Mouse (Mus musculus): ENCODE results near the gene Atp1b1. TPM values are rescaled to one million over a fixed set of nuclear protein-coding genes. Genes with fewer than 3 reads are reported as not detected.

The Atp1b1 gene
- polyA plus RNA-seq, 1 experiment from 2014 or later: 203 TPM

DNA sequence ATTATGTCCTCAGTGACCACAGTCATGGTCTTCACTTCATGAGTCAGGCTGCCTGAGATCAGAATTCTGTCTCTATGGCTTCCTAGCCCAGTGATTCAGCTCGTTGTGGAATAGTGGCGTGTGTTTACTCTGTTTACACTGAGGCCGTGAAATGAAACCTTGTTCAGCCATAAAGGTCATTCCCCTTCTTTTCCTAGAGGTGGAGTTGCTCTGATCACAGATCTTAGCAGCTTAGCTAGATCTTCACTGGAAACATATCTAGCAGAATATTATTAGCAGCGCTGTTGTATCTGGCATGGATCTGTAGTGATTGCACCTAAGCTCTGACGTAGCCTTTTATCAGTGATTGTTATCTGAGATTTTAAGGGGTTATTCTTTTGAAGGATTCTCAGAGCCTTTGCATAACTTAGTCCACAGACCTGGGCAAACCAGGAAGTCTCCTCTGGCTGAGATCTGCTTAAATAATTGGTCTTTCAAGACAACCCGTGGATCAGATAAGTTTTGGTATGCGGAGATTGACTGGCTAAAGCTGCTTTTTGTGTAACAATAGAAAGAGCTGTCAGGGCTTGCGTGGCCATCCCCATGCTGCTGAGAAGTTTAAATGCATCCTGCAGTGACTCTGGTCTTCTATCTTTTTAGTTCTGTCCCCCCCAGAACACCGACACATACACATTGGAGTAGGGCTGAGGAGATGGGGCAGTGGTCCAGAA is 23.6 kb upstream of the Atp1b1 start:
- WGBS: 41% methylated on average over 9 of the region's 9 CpGs
- Histone ChIP-seq H3K4me1 (replicated peaks) (0 out of 2 replicates have a peak, but pooled peaks cover 2% of the 10 kb centered on the region), H3K36me3 (no peaks in the 10 kb centered on the region), H3K4me2 (replicated peaks) (0 out of 2 replicates have a peak overlapping the region, but pooled peaks have one; percentile 24), H3K9me3 (no peaks in the 10 kb centered on the region), H3K27me3 (replicated peaks) (no peaks in the 10 kb centered on the region), H3K9ac (no peak overlapping the region), H3K27ac (peak overlapping the region; percentile 73), H3K4me3 (replicated peaks) (no peak overlapping the region)
- peak; percentile 74 for ATAC-seq

DNA sequence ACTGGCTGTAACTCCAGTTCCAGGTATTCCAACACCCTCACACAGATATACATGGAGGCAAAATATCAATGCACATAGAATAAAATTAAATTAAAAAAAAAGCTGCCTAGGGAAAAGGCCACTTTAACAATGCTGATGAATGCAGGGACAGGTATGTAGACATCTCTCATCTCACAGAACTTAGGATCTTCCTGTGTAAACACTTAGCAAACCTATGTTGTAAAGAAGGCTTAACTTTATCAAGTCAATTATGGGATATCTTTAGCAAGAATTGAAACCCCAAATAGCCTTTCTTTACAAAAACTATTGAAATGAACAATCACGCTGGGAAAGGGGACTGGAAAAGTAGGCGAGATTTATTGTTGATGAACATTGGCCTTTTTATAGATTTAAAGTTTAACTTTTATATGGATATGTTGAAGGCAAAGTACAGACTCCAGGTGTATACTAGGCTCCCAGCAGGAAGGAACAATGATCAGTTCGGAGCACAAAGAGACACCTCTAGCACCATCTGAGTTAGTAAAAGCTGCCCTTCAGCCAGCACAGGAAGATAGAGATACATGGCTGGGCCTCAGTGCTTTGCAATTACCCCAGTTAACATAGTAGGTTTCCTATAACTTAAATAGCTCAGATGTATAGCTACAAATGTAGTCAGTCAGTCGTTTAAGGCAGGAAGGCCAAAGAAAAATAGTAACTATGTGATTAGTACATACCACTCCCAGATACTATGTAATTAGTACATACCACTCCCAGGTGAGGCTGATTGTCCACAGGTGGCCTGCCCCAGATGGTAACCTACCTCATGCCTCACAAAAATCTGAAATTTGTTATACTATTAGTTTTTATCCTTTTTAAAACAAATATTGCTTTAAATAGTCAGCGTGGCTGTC is 22.8 kb upstream of the Atp1b1 start:
- Histone ChIP-seq H3K4me3 (replicated peaks) (no peak overlapping the region), H3K4me2 (replicated peaks) (0 out of 2 replicates have a peak overlapping the region, but pooled peaks have one; percentile 24), H3K9me3 (no peaks in the 10 kb centered on the region), H3K27me3 (replicated peaks) (no peaks in the 10 kb centered on the region), H3K27ac (peak overlapping the region; percentile 73), H3K9ac (no peak overlapping the region), H3K4me1 (replicated peaks) (0 out of 2 replicates have a peak, but pooled peaks cover 2% of the 10 kb centered on the region), H3K36me3 (no peaks in the 10 kb centered on the region)
- ATAC-seq: peak; percentile 93
- WGBS: 70% methylated on average over 5 of the region's 5 CpGs

DNA sequence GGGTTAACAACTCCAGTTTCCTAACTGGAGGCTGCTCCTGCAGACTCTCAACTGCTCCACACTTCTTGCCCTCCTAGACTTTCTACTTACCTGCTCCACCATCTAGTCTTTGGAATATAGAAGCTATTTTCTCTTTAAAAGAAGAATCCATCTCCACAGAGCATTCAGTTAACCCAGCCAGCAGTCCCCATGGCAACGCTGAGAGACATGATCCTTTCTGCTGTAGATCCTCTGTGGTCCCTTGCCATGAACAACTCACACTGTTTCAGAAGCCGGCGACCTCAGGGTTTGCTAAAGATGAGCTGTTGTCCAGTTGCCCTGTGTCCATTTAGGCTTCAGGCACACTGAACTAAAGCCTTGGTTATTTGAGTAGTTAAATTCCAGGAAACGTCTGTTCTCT is 17.7 kb upstream of the Atp1b1 start:
- ATAC-seq: no peak
- Histone ChIP-seq H3K4me3 (replicated peaks) (no peak overlapping the region), H3K9me3 (no peaks in the 10 kb centered on the region), H3K27me3 (replicated peaks) (no peaks in the 10 kb centered on the region), H3K4me2 (replicated peaks) (no peak overlapping the region), H3K36me3 (no peaks in the 10 kb centered on the region), H3K27ac (no peak overlapping the region), H3K4me1 (replicated peaks) (0 out of 2 replicates have a peak, but pooled peaks cover 5% of the 10 kb centered on the region), H3K9ac (no peak overlapping the region)
- 83% methylated on average over 4 of the region's 4 CpGs for WGBS

DNA sequence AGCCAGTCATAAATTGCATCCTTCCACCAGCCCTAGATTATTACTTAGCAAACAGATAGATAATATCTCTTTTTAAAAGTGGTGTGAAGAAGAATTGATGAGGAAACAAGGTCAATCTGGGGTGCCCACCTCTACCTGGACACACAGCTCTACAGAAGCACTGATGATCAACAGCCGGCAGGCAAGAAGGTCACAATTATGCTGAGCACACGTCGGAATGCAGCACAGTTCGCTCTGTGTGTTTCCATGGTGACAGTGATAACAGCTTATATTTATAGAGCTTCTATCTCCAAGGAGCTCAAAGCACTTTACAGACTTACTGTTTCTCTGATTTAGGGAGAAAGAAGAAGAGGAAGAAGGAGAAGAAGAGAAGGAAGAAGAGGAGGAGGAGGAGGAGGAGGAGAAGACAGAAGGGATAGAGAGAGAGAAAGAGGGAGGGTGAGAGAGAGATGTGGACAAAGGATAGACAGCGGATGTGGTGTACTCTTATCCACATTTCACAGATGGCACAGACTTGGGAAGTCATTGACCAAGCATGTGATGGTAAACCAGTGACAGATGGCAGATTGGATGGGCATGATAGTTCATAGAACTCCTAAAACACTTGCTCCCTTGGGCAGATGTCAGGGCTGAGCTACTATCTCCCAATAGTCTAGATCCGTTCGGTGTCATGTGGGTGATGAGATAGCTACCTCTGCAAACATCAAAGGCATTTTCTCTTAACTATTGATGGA is 16.8 kb upstream of the Atp1b1 start:
- ATAC-seq: peak; percentile 66
- Histone ChIP-seq H3K4me2 (replicated peaks) (no peak overlapping the region), H3K36me3 (no peaks in the 10 kb centered on the region), H3K4me3 (replicated peaks) (no peak overlapping the region), H3K9me3 (no peaks in the 10 kb centered on the region), H3K27me3 (replicated peaks) (no peaks in the 10 kb centered on the region), H3K4me1 (replicated peaks) (0 out of 2 replicates have a peak, but pooled peaks cover 5% of the 10 kb centered on the region), H3K27ac (no peak overlapping the region), H3K9ac (no peak overlapping the region)
- 38% methylated on average over 7 of the region's 7 CpGs for WGBS

DNA sequence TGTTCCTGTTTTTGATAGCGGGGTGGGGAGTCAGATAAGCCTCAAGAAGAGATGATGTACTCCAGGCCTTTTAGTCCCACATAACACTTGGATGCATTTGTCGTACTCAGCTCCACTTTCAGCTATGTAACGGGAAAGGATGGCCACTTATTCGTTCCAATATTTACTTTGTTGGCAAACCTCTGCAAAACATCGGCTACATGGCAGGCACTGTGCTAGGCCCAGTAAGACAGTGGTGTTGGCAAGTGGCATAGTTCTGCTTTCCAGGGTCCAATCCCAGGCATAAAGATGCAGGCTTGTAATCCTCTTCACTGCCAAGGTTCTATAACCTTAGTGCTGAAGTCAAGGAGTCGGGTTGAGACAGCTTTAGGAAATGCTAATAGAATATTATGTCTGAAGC is 16.2 kb upstream of the Atp1b1 start:
- H3K4me1 ChIP-seq (replicated peaks): 0 out of 2 replicates have a peak, but pooled peaks cover 5% of the 10 kb centered on the region
- H3K27ac ChIP-seq: no peak overlapping the region
- no peak overlapping the region for H3K4me3 ChIP-seq (replicated peaks)
- WGBS: 54% methylated on average over 6 of the region's 6 CpGs
- no peaks in the 10 kb centered on the region for H3K36me3 ChIP-seq
- H3K4me2 ChIP-seq (replicated peaks): no peak overlapping the region
- no peaks in the 10 kb centered on the region for H3K27me3 ChIP-seq (replicated peaks)
- ATAC-seq: no peak
- no peaks in the 10 kb centered on the region for H3K9me3 ChIP-seq
- H3K9ac ChIP-seq: no peak overlapping the region

DNA sequence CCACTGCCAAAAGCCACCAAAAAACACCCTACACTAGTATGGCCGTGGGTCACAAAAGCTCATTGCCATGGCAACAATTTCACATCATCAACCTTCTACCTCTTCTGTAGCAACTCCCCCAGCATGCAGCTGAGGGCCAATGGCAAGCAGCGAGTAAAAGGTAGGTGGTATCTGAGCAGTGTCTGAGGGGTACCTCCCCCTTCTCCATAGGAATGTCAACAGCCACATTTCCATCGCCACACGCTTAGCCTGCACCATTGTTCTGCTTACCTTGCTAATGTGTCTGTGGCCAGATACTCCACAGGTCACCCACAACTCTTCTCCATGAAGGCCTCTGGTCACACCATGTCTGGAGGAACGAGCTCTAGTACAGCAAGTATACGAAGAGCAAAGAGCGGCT is 15.2 kb upstream of the Atp1b1 start:
- H3K4me1 ChIP-seq (replicated peaks): 0 out of 2 replicates have a peak, but pooled peaks cover 5% of the 10 kb centered on the region
- no peaks in the 10 kb centered on the region for H3K36me3 ChIP-seq
- H3K9me3 ChIP-seq: no peaks in the 10 kb centered on the region
- WGBS: 92% methylated on average over 7 of the region's 7 CpGs
- no peak overlapping the region for H3K4me3 ChIP-seq (replicated peaks)
- ATAC-seq: no peak
- H3K27me3 ChIP-seq (replicated peaks): no peaks in the 10 kb centered on the region
- no peak overlapping the region for H3K27ac ChIP-seq
- H3K9ac ChIP-seq: no peak overlapping the region
- no peak overlapping the region for H3K4me2 ChIP-seq (replicated peaks)

DNA sequence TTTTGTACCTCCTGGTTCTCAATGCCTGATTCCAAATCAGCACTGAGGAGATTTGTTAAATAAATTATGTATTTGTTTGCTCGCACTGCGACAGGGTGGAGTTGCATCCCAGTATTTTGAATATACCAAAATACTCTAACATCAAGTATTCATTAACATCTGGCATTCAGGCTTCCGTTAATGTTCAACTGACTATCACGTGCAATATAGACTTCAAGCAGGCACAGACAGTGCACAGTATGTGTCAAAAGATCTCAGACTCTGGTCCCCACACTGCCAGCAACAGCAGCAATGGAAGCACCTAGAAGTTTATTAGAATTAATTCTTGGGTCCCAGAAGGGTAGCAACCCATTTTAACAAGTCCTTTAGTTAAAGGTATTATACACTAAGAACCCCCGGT is 13.5 kb upstream of the Atp1b1 start:
- Histone ChIP-seq H3K36me3 (no peaks in the 10 kb centered on the region), H3K4me1 (replicated peaks) (0 out of 2 replicates have a peak, but pooled peaks cover 5% of the 10 kb centered on the region), H3K27ac (no peak overlapping the region), H3K4me3 (replicated peaks) (no peak overlapping the region), H3K4me2 (replicated peaks) (no peak overlapping the region), H3K9ac (no peak overlapping the region), H3K27me3 (replicated peaks) (no peaks in the 10 kb centered on the region), H3K9me3 (no peaks in the 10 kb centered on the region)
- peak; percentile 46; the same call in 1 of the 2 replicates for ATAC-seq
- 80% methylated on average over 5 of the region's 5 CpGs for WGBS

DNA sequence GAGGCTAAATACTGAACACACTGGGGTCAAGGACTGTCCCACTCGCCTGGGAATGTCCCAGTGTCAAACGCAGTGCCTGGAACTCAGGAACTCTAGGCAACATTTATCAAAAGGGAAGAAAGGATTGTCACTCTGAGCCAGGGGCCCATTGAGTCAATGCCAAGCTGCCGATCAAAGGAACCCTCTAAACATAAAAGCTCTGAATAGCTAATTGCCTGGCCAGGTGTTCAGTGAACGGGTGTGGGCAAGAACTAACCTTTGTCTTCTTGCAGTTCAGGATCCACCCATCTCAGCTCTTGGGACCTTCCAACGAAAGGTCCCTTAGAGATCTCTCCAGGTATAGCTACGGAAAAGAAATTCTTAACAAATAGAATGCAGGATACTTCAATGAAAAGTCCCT is 12.8 kb upstream of the Atp1b1 start:
- Histone ChIP-seq H3K27ac (peak overlapping the region; percentile 73), H3K27me3 (replicated peaks) (no peaks in the 10 kb centered on the region), H3K9ac (no peak overlapping the region), H3K4me2 (replicated peaks) (peak overlapping the region; percentile 30; the same call in 1 of the 2 replicates), H3K36me3 (no peaks in the 10 kb centered on the region), H3K4me1 (replicated peaks) (0 out of 2 replicates have a peak, but pooled peaks cover 5% of the 10 kb centered on the region), H3K9me3 (no peaks in the 10 kb centered on the region), H3K4me3 (replicated peaks) (no peak overlapping the region)
- ATAC-seq: peak; percentile 73
- 54% methylated on average over 6 of the region's 6 CpGs for WGBS

DNA sequence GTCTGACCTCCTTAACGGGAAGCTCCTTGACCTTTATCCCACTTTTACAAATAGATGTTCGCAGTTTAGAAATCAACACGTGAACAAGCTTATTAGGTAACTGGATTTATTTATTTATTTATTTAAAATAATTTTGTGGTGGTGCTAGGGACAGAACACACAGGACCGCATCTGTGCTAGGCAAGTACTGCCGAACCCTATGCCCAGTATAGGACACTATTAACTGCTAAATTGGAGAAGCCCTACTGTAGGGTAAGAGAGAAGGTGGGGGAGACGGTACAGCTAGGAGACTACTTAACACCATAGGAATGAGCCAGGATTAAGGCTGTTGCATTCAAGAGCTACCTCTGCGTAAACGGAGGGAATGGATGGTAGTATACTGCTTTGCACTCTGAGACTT is 10.2 kb upstream of the Atp1b1 start:
- no peak for ATAC-seq
- Histone ChIP-seq H3K9ac (no peak overlapping the region), H3K27me3 (replicated peaks) (no peaks in the 10 kb centered on the region), H3K4me3 (replicated peaks) (no peak overlapping the region), H3K36me3 (no peaks in the 10 kb centered on the region), H3K4me2 (replicated peaks) (no peak overlapping the region), H3K27ac (no peak overlapping the region), H3K4me1 (replicated peaks) (no peaks in the 10 kb centered on the region), H3K9me3 (no peaks in the 10 kb centered on the region)
- 78% methylated on average over 8 of the region's 8 CpGs for WGBS

DNA sequence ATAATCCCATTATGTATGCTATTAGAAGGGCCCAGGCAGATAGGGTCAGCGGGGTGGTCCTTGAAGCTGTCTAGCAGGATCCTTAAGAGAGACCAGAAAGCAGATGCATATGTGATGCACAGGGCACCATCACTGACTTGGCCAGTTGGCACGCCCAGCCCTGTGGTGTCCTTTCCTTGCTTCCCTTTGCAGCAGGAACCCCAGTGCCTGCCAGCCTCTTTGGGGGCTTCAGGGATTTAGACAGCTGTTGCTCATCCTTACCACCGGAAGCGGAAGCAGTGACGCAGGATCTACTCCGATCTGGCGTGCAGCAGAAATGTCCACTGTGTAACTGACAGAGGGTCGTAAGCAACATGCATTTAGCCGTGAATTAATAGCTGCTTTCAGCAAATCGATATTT is 9.3 kb upstream of the Atp1b1 start:
- no peaks in the 10 kb centered on the region for H3K9me3 ChIP-seq
- no peaks in the 10 kb centered on the region for H3K27me3 ChIP-seq (replicated peaks)
- WGBS: 91% methylated on average over 10 of the region's 10 CpGs
- no peak overlapping the region for H3K9ac ChIP-seq
- H3K4me2 ChIP-seq (replicated peaks): no peak overlapping the region
- no peaks in the 10 kb centered on the region for H3K36me3 ChIP-seq
- H3K27ac ChIP-seq: no peak overlapping the region
- no peak overlapping the region for H3K4me3 ChIP-seq (replicated peaks)
- no peaks in the 10 kb centered on the region for H3K4me1 ChIP-seq (replicated peaks)
- ATAC-seq: no peak

DNA sequence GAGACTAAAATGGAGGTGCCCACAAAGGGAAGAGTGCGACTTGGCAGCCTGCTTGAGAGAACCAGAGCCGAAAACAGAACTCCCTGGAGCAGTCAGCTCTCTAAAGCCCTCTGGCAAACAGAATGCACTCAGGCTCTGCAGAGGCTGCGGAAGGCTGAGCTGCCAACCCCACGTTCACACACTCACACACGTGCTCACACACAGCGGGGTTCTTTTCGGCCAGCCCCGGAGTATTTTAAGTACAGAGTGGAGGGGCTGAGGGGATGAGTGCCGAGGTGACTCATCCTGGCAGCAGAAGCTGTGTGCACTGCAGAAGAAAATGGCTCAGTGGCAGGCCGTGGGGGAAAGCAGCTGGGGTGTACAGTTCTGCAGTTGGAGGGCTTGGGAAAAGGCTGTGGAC is 3.6 kb upstream of the Atp1b1 start:
- Histone ChIP-seq H3K4me1 (replicated peaks) (peaks cover 12% of the 10 kb centered on the region), H3K27ac (peak overlapping the region; percentile 81), H3K4me3 (replicated peaks) (0 out of 2 replicates have a peak overlapping the region, but pooled peaks have one; percentile 9), H3K27me3 (replicated peaks) (peaks cover 6% of the 10 kb centered on the region; the same call in 1 of the 2 replicates), H3K9me3 (no peaks in the 10 kb centered on the region), H3K9ac (peak overlapping the region; percentile 26; the same call in 1 of the 2 replicates), H3K36me3 (no peaks in the 10 kb centered on the region), H3K4me2 (replicated peaks) (peak overlapping the region; percentile 46)
- no peak for ATAC-seq
- WGBS: 38% methylated on average over 10 of the region's 10 CpGs
